Mouse (Mus musculus): ENCODE results near the gene Rnf227. TPM values are rescaled to one million over a fixed set of nuclear protein-coding genes. Genes with fewer than 3 reads are reported as not detected.
A peak's percentile ranks its signal among the peaks of the same experiment; 100 is the strongest.

Rnf227 gene
- total RNA-seq, 4 experiments from 2014 or later = 0.22 TPM; not detected in 3

GRCm38 (mm10) chr11:69328517-69328916 is 11.7 kb upstream of the Rnf227 start:
- no peak for DNase-seq (ENCODE audit: low spot score in 2 of 2)

GRCm38 (mm10) chr11:69331152-69331551 is 9.1 kb upstream of the Rnf227 start:
- DNase-seq (ENCODE audit: low spot score in 2 of 2) = no peak

GRCm38 (mm10) chr11:69331929-69332405 is 8.3 kb upstream of the Rnf227 start:
- peak in 1 of 2 experiments; percentile 33 for DNase-seq (ENCODE audit: low spot score in 2 of 2)

GRCm38 (mm10) chr11:69332713-69333253 is 7.5 kb upstream of the Rnf227 start:
- no peak for DNase-seq (ENCODE audit: low spot score in 2 of 2)

- no peak for DNase-seq (ENCODE audit: low spot score in 2 of 2)
Observed at GRCm38 (mm10) chr11:69333922-69334321, 6.3 kb upstream of the Rnf227 start.

- DNase-seq (ENCODE audit: low spot score in 2 of 2) = no peak
Observed at GRCm38 (mm10) chr11:69334796-69335195, 5.5 kb upstream of the Rnf227 start.

- DNase-seq (ENCODE audit: low spot score in 2 of 2) = no peak
Observed at GRCm38 (mm10) chr11:69346441-69346840, 6.2 kb downstream of the Rnf227 start.

- no peak for DNase-seq (ENCODE audit: low spot score in 2 of 2)
Observed at GRCm38 (mm10) chr11:69356544-69356943, 16.3 kb downstream of the Rnf227 start.

GRCm38 (mm10) chr11:69357690-69358089 is 17.4 kb downstream of the Rnf227 start:
- peak; percentile 47 to 54 for DNase-seq (ENCODE audit: low spot score in 2 of 2)

GRCm38 (mm10) chr11:69362021-69362420 is 21.8 kb downstream of the Rnf227 start:
- no peak for DNase-seq (ENCODE audit: low spot score in 2 of 2)

- no peak for DNase-seq (ENCODE audit: low spot score in 2 of 2)
Observed at GRCm38 (mm10) chr11:69362479-69362878, 22.2 kb downstream of the Rnf227 start.

- no peak for DNase-seq (ENCODE audit: low spot score in 2 of 2)
Observed at GRCm38 (mm10) chr11:69364376-69364775, 24.1 kb downstream of the Rnf227 start.

- DNase-seq (ENCODE audit: low spot score in 2 of 2) = peak; percentile 92 to 95
Observed at GRCm38 (mm10) chr11:69364910-69365309, 24.6 kb downstream of the Rnf227 start.

- DNase-seq (ENCODE audit: low spot score in 2 of 2) = peak in 1 of 2 experiments; percentile 32
Observed at GRCm38 (mm10) chr11:69365722-69366121, 25.5 kb downstream of the Rnf227 start.

- peak; percentile 83 to 92 for DNase-seq (ENCODE audit: low spot score in 2 of 2)
Observed at GRCm38 (mm10) chr11:69366157-69366854, 26.0 kb downstream of the Rnf227 start.

- DNase-seq (ENCODE audit: low spot score in 2 of 2) = no peak
Observed at GRCm38 (mm10) chr11:69366855-69367615, 26.8 kb downstream of the Rnf227 start.

- DNase-seq (ENCODE audit: low spot score in 2 of 2) = peak in 1 of 2 experiments; percentile 13
Observed at GRCm38 (mm10) chr11:69367616-69368355, 27.5 kb downstream of the Rnf227 start.

- DNase-seq (ENCODE audit: low spot score in 2 of 2) = peak in 1 of 2 experiments; percentile 20
Observed at GRCm38 (mm10) chr11:69368356-69369214, 28.3 kb downstream of the Rnf227 start.

- no peak for DNase-seq (ENCODE audit: low spot score in 2 of 2)
Observed at GRCm38 (mm10) chr11:69369215-69369989, 29.1 kb downstream of the Rnf227 start, which contains the start of gene Chd3. Gene Chd3 (minus strand): TSS chr11:69369406.

Measured in gastrocnemius, adult 8-10 months (tissue).